Mouse (Mus musculus) bone marrow, adult 2 months (tissue): Measurements from ENCODE around the gene Zfp384.

ENCODE experiments used
- CTCF ChIP-seq: fragments of 200-500 bp; IDR thresholded peaks from 2 replicates; pipeline ENCODE4 v1.5.1; 2011; ENCODE audit warnings: low read length, control low read depth; ENCODE audit not compliant: control insufficient read depth, insufficient read depth
- POLR2A ChIP-seq: fragments of 200-500 bp; IDR thresholded peaks from 2 replicates; pipeline ENCODE4 v1.6.1; 2011; ENCODE audit warnings: low read depth, mild to moderate bottlenecking, control low read depth, low read length, borderline replicate concordance; ENCODE audit not compliant: control insufficient read depth

GRCm38 (mm10) chr6:125008060-125008459 lies 885 bp upstream of the Zfp384 start:
- TF ChIP-seq POLR2A (no peak), CTCF (no peak)
